Mouse (Mus musculus): ENCODE measurements around the gene Grk5. TPM values are rescaled to one million over a fixed set of nuclear protein-coding genes. Genes with fewer than 3 reads are reported as not detected.
A peak's percentile ranks its signal among the peaks of the same experiment; 100 is the strongest.
"Not testable (repeated sequence)": the region's sequence is repeated elsewhere in the genome, so short reads cannot be mapped to it uniquely, and the experiment has no call there.

Gene Grk5
- 3.2 and 3.4 TPM in 2 replicates for polyA plus RNA-seq (2015; fragmentation: Nextera tagmentation; extraction: Ambion mirVana)

GRCm38 (mm10) chr19:60889714-60890315, at the start of gene Grk5:
TSS of gene Grk5 (plus strand) at chr19:60889749.
- under 1% methylated on average over 55 of the region's 55 CpGs for WGBS
- no peaks in the 10 kb centered on the region for H3K9me3 ChIP-seq (replicated peaks)
- peaks cover 24% of the 10 kb centered on the region for H3K4me1 ChIP-seq (replicated peaks)
- H3K4me3 ChIP-seq, result peak within 1 kb of the TSS; percentile 76
- no peaks in the 10 kb centered on the region for H3K27me3 ChIP-seq
- peak; percentile 96 for ATAC-seq (replicated peaks; ENCODE audit: insufficient number of reproducible peaks, insufficient read depth, low FRiP score, low read depth)
- peak within 1 kb of the TSS; percentile 74 for H3K4me2 ChIP-seq
- no peaks in the 10 kb centered on the region for H3K36me3 ChIP-seq
- H3K27ac ChIP-seq, result peak within 1 kb of the TSS; percentile 96
- H3K9ac ChIP-seq, result peak within 1 kb of the TSS; percentile 88

GRCm38 (mm10) chr19:60843324-60843723, 46.2 kb upstream of the Grk5 start:
- no peak overlapping the region for H3K27ac ChIP-seq
- H3K9ac ChIP-seq, result no peak overlapping the region
- no peaks in the 10 kb centered on the region for H3K9me3 ChIP-seq (replicated peaks)
- no peak for ATAC-seq (replicated peaks; ENCODE audit: insufficient number of reproducible peaks, insufficient read depth, low FRiP score, low read depth)
- no peak overlapping the region for H3K4me2 ChIP-seq
- H3K36me3 ChIP-seq, result peaks cover 16% of the 10 kb centered on the region
- no peak overlapping the region for H3K4me3 ChIP-seq
- H3K27me3 ChIP-seq, result no peaks in the 10 kb centered on the region
- H3K4me1 ChIP-seq (replicated peaks), result 0 out of 2 replicates have a peak, but pooled peaks cover 2% of the 10 kb centered on the region

DNA sequence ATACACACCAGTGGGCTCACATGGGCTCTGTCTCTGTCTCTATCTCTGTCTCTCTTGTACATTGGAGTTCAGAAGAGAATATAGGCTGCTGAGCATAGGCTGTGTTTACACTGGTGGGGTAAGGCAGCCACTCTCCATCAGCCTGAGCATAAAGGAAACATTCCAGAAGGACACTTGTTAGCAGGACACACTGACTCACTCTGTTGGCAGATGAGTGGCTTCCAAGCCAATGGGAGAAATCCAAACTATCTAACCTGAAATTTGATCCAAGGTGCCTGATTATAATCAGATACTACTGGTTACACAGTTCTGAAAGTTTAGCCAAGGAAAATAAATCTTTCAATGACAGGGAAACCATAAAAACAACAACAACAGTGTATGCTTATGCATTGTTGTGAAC, 43.8 kb upstream of the Grk5 start:
- Histone ChIP-seq H3K9ac (no peak overlapping the region), H3K27ac (no peak overlapping the region), H3K4me3 (no peak overlapping the region), H3K4me2 (no peak overlapping the region), H3K27me3 (no peaks in the 10 kb centered on the region), H3K4me1 (replicated peaks) (no peaks in the 10 kb centered on the region), H3K36me3 (peaks cover 7% of the 10 kb centered on the region; the same call in 1 of the 2 replicates), H3K9me3 (replicated peaks) (no peaks in the 10 kb centered on the region)
- ATAC-seq (replicated peaks; ENCODE audit: insufficient number of reproducible peaks, insufficient read depth, low FRiP score, low read depth), result no peak

GRCm38 (mm10) chr19:60860868-60861700, 28.5 kb upstream of the Grk5 start, which contains the start of gene Sfxn4:
TSS of gene Sfxn4 (minus strand) at chr19:60861479.
- ATAC-seq (replicated peaks; ENCODE audit: insufficient number of reproducible peaks, insufficient read depth, low FRiP score, low read depth), result peak; percentile 99
- H3K4me3 ChIP-seq, result peak within 1 kb of the TSS; percentile 64
- no peaks in the 10 kb centered on the region for H3K9me3 ChIP-seq (replicated peaks)
- 4% methylated on average over 30 of the region's 30 CpGs for WGBS
- peaks cover 19% of the 10 kb centered on the region; the same call in 1 of the 2 replicates for H3K36me3 ChIP-seq
- H3K27me3 ChIP-seq, result no peaks in the 10 kb centered on the region
- peak within 1 kb of the TSS; percentile 61 for H3K9ac ChIP-seq
- peak within 1 kb of the TSS; percentile 75 for H3K27ac ChIP-seq
- peak within 1 kb of the TSS; percentile 72 for H3K4me2 ChIP-seq
- 0 out of 2 replicates have a peak, but pooled peaks cover 3% of the 10 kb centered on the region for H3K4me1 ChIP-seq (replicated peaks)

DNA sequence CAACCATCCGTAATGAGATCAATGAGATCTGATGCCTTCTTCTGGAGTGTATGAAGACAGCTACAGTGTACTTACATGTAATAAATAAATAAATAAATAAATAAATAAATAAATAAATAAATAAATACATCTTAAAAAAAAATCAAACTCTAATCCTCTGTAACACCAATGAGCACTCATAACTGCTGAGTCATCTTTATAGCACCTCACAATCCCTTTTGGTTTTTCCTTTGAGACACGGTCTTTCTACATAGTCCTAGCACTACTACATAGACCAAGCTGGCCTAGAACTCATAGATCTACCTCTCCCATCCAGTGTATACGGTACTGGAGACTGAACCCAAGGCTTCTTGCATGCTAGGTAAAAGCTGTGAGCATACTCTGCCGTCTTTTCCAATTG, 23.4 kb upstream of the Grk5 start:
- H3K36me3 ChIP-seq, result peaks cover 43% of the 10 kb centered on the region
- not testable (repeated sequence) for H3K27ac ChIP-seq; H3K4me3 ChIP-seq; H3K9ac ChIP-seq; H3K27me3 ChIP-seq; H3K9me3 ChIP-seq (replicated peaks); H3K4me1 ChIP-seq (replicated peaks); H3K4me2 ChIP-seq; ATAC-seq (replicated peaks; ENCODE audit: insufficient number of reproducible peaks, insufficient read depth, low FRiP score, low read depth)
- WGBS, result 94% methylated on average over 4 of the region's 4 CpGs

DNA sequence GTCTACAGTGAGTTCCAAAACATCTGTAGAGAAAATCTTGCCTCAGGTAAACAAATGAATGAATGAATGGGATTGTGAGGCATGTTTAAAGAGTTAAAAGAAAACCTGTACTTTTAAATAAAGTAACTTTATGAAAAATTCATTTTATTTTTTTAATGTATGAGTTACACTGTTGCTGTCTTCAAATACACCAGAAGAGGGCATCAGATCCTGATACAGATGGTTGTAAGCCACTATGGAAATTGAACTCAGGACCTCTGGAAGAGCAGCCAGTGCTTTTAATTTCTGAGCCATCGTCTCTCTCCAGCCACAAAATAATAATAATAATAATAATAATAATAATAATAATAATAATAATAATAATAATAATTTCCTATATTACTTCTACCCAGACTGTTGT, 19.1 kb upstream of the Grk5 start:
- H3K9me3 ChIP-seq (replicated peaks), result no peaks in the 10 kb centered on the region
- H3K4me3 ChIP-seq, result no peak overlapping the region
- H3K9ac ChIP-seq, result no peak overlapping the region
- H3K27me3 ChIP-seq, result no peaks in the 10 kb centered on the region
- ATAC-seq (replicated peaks; ENCODE audit: insufficient number of reproducible peaks, insufficient read depth, low FRiP score, low read depth), result no peak
- H3K27ac ChIP-seq, result no peak overlapping the region
- 81% methylated on average over 1 of the region's 1 CpGs for WGBS
- H3K36me3 ChIP-seq, result peaks cover 27% of the 10 kb centered on the region
- peaks cover 12% of the 10 kb centered on the region for H3K4me1 ChIP-seq (replicated peaks)
- no peak overlapping the region for H3K4me2 ChIP-seq

DNA sequence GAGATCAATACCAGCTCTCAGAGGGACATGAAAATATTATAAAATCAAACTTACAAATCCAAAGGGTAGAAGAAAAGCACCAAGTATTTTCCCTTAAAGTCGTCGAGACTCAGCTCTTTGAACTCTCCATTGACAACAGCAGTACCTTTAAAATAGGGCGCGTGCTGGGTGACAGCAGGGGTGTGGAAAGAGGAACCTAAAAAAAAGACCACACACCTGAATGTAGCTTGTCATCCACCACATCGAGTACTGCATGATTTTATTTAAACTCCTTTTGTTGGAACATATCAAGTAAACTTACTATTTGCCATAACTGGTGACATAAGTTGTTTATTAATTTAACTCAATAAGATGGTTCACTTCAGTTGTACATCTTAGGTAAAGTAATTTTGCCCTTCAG, 18.2 kb upstream of the Grk5 start:
- H3K4me1 ChIP-seq (replicated peaks), result peaks cover 12% of the 10 kb centered on the region
- peaks cover 27% of the 10 kb centered on the region for H3K36me3 ChIP-seq
- no peaks in the 10 kb centered on the region for H3K27me3 ChIP-seq
- H3K9me3 ChIP-seq (replicated peaks), result no peaks in the 10 kb centered on the region
- no peak overlapping the region for H3K4me3 ChIP-seq
- no peak overlapping the region for H3K9ac ChIP-seq
- 90% methylated on average over 5 of the region's 5 CpGs for WGBS
- H3K4me2 ChIP-seq, result no peak overlapping the region
- no peak overlapping the region for H3K27ac ChIP-seq
- no peak for ATAC-seq (replicated peaks; ENCODE audit: insufficient number of reproducible peaks, insufficient read depth, low FRiP score, low read depth)

DNA sequence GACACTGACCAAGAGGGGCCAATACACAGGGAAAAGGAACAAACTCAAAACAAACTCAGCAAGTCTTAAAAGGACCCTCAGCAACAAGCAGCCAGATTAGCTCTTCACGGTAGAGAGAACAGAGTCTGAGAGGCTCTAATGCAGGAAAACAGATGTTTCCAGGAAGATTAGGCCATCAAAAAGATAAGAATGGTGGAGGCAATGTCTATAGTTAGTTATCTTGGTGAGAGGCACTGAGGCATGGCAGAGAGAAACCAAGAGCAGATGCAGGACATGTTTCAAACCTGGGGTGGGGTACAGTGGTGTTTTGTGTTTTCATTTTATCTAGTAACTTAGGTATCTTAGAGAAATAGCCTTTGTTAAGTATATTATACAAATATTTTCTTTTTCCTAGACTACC, 17.3 kb upstream of the Grk5 start:
- WGBS, result 12% methylated on average over 1 of the region's 1 CpGs
- Histone ChIP-seq H3K4me2 (no peak overlapping the region), H3K36me3 (peaks cover 20% of the 10 kb centered on the region), H3K4me3 (no peak overlapping the region), H3K9me3 (replicated peaks) (no peaks in the 10 kb centered on the region), H3K9ac (no peak overlapping the region), H3K27ac (no peak overlapping the region), H3K4me1 (replicated peaks) (peaks cover 12% of the 10 kb centered on the region), H3K27me3 (no peaks in the 10 kb centered on the region)
- ATAC-seq (replicated peaks; ENCODE audit: insufficient number of reproducible peaks, insufficient read depth, low FRiP score, low read depth), result no peak

DNA sequence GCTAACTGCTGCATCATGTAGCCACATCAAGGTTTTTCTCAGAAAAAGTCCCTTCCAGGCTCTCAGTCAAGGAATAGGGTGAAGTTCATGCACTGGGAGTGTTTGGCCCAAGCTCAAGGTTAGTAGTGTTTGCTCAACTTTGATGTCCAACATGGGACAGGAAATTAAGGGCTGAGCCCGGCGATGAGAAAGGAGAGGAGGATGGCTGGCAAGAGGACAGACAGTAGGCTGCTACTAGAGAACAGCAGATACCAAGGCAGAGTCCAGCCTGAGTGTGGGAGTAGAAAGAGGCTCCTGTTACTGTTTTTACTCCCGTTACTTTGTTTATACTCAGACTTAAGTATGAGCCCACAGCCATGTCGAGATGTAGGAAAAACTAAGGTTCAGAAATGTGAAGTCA, 16.0 kb upstream of the Grk5 start:
- Histone ChIP-seq H3K27me3 (no peaks in the 10 kb centered on the region), H3K36me3 (peaks cover 15% of the 10 kb centered on the region; the same call in 1 of the 2 replicates), H3K9me3 (replicated peaks) (no peaks in the 10 kb centered on the region), H3K9ac (peak overlapping the region; percentile 74; the same call in 1 of the 2 replicates), H3K4me1 (replicated peaks) (peaks cover 12% of the 10 kb centered on the region), H3K27ac (peak overlapping the region; percentile 85), H3K4me3 (peak overlapping the region; percentile 88), H3K4me2 (peak overlapping the region; percentile 72)
- 7% methylated on average over 4 of the region's 4 CpGs for WGBS
- no peak for ATAC-seq (replicated peaks; ENCODE audit: insufficient number of reproducible peaks, insufficient read depth, low FRiP score, low read depth)

- peak; percentile 99 for ATAC-seq (replicated peaks; ENCODE audit: insufficient number of reproducible peaks, insufficient read depth, low FRiP score, low read depth)
- H3K4me3 ChIP-seq, result peak within 1 kb of the TSS; percentile 88
- no peaks in the 10 kb centered on the region for H3K9me3 ChIP-seq (replicated peaks)
- H3K27me3 ChIP-seq, result no peaks in the 10 kb centered on the region
- H3K9ac ChIP-seq, result peak within 1 kb of the TSS; percentile 74
- WGBS, result under 1% methylated on average over 28 of the region's 28 CpGs
- peaks cover 12% of the 10 kb centered on the region for H3K4me1 ChIP-seq (replicated peaks)
- H3K36me3 ChIP-seq, result peaks cover 10% of the 10 kb centered on the region; the same call in 1 of the 2 replicates
- peak within 1 kb of the TSS; percentile 72 for H3K4me2 ChIP-seq
- peak within 1 kb of the TSS; percentile 85 for H3K27ac ChIP-seq
These were observed 15.4 kb upstream of the Grk5 start, which contains the start of gene Prdx3 for GRCm38 (mm10) chr19:60874064-60874694. TSS of gene Prdx3 (minus strand) at chr19:60874556.

DNA sequence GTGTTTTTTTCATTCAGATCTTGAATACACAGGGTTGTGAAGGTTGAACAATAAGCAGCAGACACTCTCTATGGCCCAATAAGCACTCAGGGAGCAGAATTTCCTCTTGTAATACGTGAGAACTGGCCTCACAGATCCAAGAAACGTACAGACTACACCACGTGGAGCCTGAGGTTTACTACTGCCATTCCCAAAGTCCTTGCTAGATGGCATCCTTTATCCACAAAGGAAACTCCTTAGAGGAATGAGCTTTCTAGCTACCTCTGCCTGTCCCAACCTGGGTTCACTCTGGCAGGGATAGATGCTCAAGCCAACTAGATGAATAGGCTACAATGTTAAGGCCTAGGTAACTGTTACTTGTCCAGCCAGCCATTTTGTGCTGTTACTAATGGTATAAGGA, 6.4 kb upstream of the Grk5 start:
- no peaks in the 10 kb centered on the region for H3K9me3 ChIP-seq (replicated peaks)
- no peak for ATAC-seq (replicated peaks; ENCODE audit: insufficient number of reproducible peaks, insufficient read depth, low FRiP score, low read depth)
- 12% methylated on average over 3 of the region's 3 CpGs for WGBS

More for the DNA sequence above, 6.4 kb upstream of the Grk5 start:
- H3K4me1 ChIP-seq (replicated peaks), result no peaks in the 10 kb centered on the region
- H3K27me3 ChIP-seq, result no peaks in the 10 kb centered on the region
- no peak overlapping the region for H3K4me3 ChIP-seq
- H3K9ac ChIP-seq, result no peak overlapping the region
- no peaks in the 10 kb centered on the region for H3K36me3 ChIP-seq
- no peak overlapping the region for H3K27ac ChIP-seq
- no peak overlapping the region for H3K4me2 ChIP-seq

Measured in heart, embryonic 15.5 days (tissue).